ENCODE assay signal across 20 mouse cellular contexts in the genomic region with DNA sequence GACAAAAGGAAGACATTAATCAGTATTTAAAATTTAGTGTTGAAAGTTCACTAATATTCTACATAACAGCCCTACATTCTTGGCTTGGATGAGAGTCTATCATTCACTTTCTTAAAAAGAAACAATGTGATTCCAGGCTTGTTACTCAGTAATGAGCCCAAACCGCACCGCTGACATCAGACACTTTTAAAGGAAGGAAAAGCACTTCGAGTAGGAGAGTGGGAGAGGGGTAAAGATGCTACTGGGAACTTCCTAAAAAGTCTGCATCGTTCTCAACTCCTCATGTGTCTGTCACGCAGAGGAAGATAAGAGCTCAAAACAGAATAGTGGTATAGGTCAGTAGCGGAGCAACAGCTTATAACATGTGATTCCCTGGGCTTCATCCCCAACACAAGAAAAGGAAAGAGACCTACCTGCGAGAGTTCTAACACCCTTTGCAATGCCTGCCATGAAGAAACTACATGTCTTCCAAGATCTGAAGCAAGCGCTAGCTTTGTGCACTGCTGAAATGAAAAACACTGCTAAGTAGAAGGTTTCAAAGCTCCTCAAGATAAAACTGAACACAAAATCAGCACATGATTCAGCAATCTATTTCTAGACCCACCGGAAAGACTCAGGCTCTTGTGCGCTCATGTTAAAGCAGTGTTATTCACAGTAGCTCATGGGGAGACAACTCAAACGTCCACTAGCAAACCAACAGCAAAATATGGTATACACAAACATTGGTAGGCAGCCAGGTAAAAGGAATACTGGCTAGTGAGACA. TPM values are rescaled to one million over a fixed set of nuclear protein-coding genes. Genes with fewer than 3 reads are reported as not detected.
A peak's percentile ranks its signal among the peaks of the same experiment; 100 is the strongest.
DNase-seq lines count a peak whose midpoint lies in the region; ATAC-seq lines count a peak whose summit lies in the region.
"Had no signal": no experiment of that assay in that cellular context is flagged by ENCODE, and none has a peak within 500 bp of the region (broad histone marks: within the 10 kb centered on the region; RNA-seq: fewer than 3 reads in every experiment).

No protein-coding gene starts in this region.

- peaks cover 67% of the 10 kb centered on the region for H3K4me1 ChIP-seq in heart, embryonic 12.5 days (replicated peaks)
- peaks cover 2% of the 10 kb centered on the region; the same call in 1 of the 2 replicates for H3K4me1 ChIP-seq in forebrain, embryonic 11.5 days (replicated peaks; ENCODE audit: control insufficient read depth, insufficient read depth, low read length)
- H3K4me1 ChIP-seq: embryonic facial prominence, embryonic 15.5 days; forebrain, embryonic 12.5 days; neural tube, embryonic 15.5 days had no signal

- peak; percentile 87 for DNase-seq in heart, adult 11 months
- no peak for DNase-seq in heart, postnatal 25 days (ENCODE audit: low spot score)
- DNase-seq in left cerebral cortex, postnatal 25 days (ENCODE audit: low spot score in 2 of 2): peak; percentile 11 to 58
- DNase-seq in left cerebral cortex, postnatal 10 days (ENCODE audit: extremely low spot score in 1 of 2, low spot score in 2 of 2): no peak
- no peak for DNase-seq in natural killer cell, adult 2 months (ENCODE audit: low spot score in 2 of 2)
- no peak for DNase-seq in forebrain, embryonic 11.5 days (ENCODE audit: low spot score)
- DNase-seq: adrenal gland, postnatal 14 days; cerebellum, adult 2 months; kidney, adult 11 months; layer of hippocampus, adult 9-11 months; left cerebral cortex, postnatal 4 days; lung, embryonic 14.5 days; thymus, postnatal 25 days had no signal

- ATAC-seq in heart, embryonic 12.5 days (ENCODE audit: insufficient number of reproducible peaks, low FRiP score): no peak
- no peak for ATAC-seq in forebrain, embryonic 11.5 days (replicated peaks; ENCODE audit: low FRiP score)
- ATAC-seq: hindbrain, postnatal 0 days had no signal

- peak overlapping the region; percentile 81 for H3K27ac ChIP-seq in heart, embryonic 12.5 days (ENCODE audit: poor library complexity, severe bottlenecking)
- no peak overlapping the region for H3K27ac ChIP-seq in forebrain, embryonic 11.5 days (ENCODE audit: low read depth, low read length)
- H3K27ac ChIP-seq: embryonic facial prominence, embryonic 15.5 days; forebrain, embryonic 12.5 days; hindbrain, postnatal 0 days; midbrain, embryonic 12.5 days; neural tube, embryonic 15.5 days had no signal

- H3K4me3 ChIP-seq in heart, embryonic 12.5 days: 0 out of 2 replicates have a peak overlapping the region, but pooled peaks have one; percentile 13
- H3K4me3 ChIP-seq in forebrain, embryonic 11.5 days (ENCODE audit: low read depth, low read length): no peak overlapping the region
- H3K4me3 ChIP-seq: embryonic facial prominence, embryonic 15.5 days; forebrain, embryonic 12.5 days; midbrain, embryonic 12.5 days; neural tube, embryonic 15.5 days had no signal

- no peak overlapping the region for H3K9ac ChIP-seq in heart, embryonic 12.5 days
- no peak overlapping the region for H3K9ac ChIP-seq in forebrain, embryonic 11.5 days (ENCODE audit: low read length)
- H3K9ac ChIP-seq: embryonic facial prominence, embryonic 15.5 days; forebrain, embryonic 12.5 days; lung, embryonic 14.5 days; midbrain, embryonic 12.5 days; neural tube, embryonic 15.5 days had no signal

- peak overlapping the region; percentile 47 for H3K4me2 ChIP-seq in heart, embryonic 12.5 days
- H3K4me2 ChIP-seq in forebrain, embryonic 11.5 days (ENCODE audit: low read depth, low read length, severe bottlenecking): no peak overlapping the region
- H3K4me2 ChIP-seq: embryonic facial prominence, embryonic 15.5 days; forebrain, embryonic 12.5 days; liver, embryonic 11.5 days; lung, embryonic 14.5 days; midbrain, embryonic 12.5 days; neural tube, embryonic 15.5 days had no signal

- intact Hi-C loops in heart, postnatal 25 days (cut with DNase I): no loop called here
- intact Hi-C loops in left cerebral cortex, postnatal 25 days (cut with DNase I): no loop called here
- intact Hi-C loops in left cerebral cortex, postnatal 10 days (cut with DNase I): no loop called here

- H3K9me3 ChIP-seq in heart, embryonic 12.5 days (replicated peaks): no peaks in the 10 kb centered on the region
- no peaks in the 10 kb centered on the region for H3K9me3 ChIP-seq in forebrain, embryonic 11.5 days (ENCODE audit: control insufficient read depth, low read length)
- H3K9me3 ChIP-seq: embryonic facial prominence, embryonic 15.5 days; forebrain, embryonic 12.5 days; midbrain, embryonic 12.5 days; neural tube, embryonic 15.5 days had no signal

- peaks cover 27% of the 10 kb centered on the region for H3K36me3 ChIP-seq in heart, embryonic 12.5 days
- H3K36me3 ChIP-seq in forebrain, embryonic 11.5 days (ENCODE audit: control insufficient read depth, insufficient read depth, low read length): no peaks in the 10 kb centered on the region; the same call in 1 of the 2 replicates
- H3K36me3 ChIP-seq: midbrain, embryonic 12.5 days; neural tube, embryonic 15.5 days had no signal

- 47% methylated on average over 11 of the region's 11 CpGs for WGBS in heart, embryonic 12.5 days
- WGBS in forebrain, embryonic 11.5 days: 91% methylated on average over 11 of the region's 11 CpGs

- H3K27me3 ChIP-seq in heart, embryonic 12.5 days (replicated peaks): no peaks in the 10 kb centered on the region
- no peaks in the 10 kb centered on the region for H3K27me3 ChIP-seq in forebrain, embryonic 11.5 days (ENCODE audit: control insufficient read depth, insufficient read depth, low read length)
- H3K27me3 ChIP-seq: embryonic facial prominence, embryonic 15.5 days; forebrain, embryonic 12.5 days; midbrain, embryonic 12.5 days; neural tube, embryonic 15.5 days had no signal

RNA-seq across cellular contexts. Expression of gene Yap1, which starts 25.1 kb away (rescaled TPM):
- 10 to 100 TPM; 61.1 to 62.8 TPM for total RNA-seq in heart, postnatal 25 days (2021)
- total RNA-seq in left cerebral cortex, postnatal 25 days (2021): 10 to 100 TPM; 17.0 TPM
- 10 to 100 TPM; 13.5 to 13.6 TPM for total RNA-seq in left cerebral cortex, postnatal 10 days (2021)
- polyA plus RNA-seq in heart, embryonic 12.5 days (2016; fragmentation: Nextera tagmentation; extraction: Ambion mirVana): 37.6 and 39.7 TPM in 2 replicates
- polyA plus RNA-seq in forebrain, embryonic 11.5 days (2014; fragmentation: Nextera tagmentation; extraction: Ambion mirVana): 34.9 and 37.6 TPM in 2 replicates

Comparison
In these comparisons a context has a peak if more than half of its experiments do, and no peak if none do; other contexts are left out.
1. DNase-seq: peak in heart, adult 11 months (single experiment) and left cerebral cortex, postnatal 25 days (2 of 2); none in heart, postnatal 25 days (single experiment), left cerebral cortex, postnatal 10 days (0 of 2), natural killer cell, adult 2 months (0 of 2) and forebrain, embryonic 11.5 days (single experiment).